Mouse (Mus musculus): ENCODE measurements around the gene Psmd9. TPM values are rescaled to one million over a fixed set of nuclear protein-coding genes. Genes with fewer than 3 reads are reported as not detected.
"Not testable (repeated sequence)": the region's sequence is repeated elsewhere in the genome, so short reads cannot be mapped to it uniquely, and the experiment has no call there.

Psmd9 gene
- polyA plus RNA-seq, 1 experiment from 2014 or later = 67.6 TPM

DNA sequence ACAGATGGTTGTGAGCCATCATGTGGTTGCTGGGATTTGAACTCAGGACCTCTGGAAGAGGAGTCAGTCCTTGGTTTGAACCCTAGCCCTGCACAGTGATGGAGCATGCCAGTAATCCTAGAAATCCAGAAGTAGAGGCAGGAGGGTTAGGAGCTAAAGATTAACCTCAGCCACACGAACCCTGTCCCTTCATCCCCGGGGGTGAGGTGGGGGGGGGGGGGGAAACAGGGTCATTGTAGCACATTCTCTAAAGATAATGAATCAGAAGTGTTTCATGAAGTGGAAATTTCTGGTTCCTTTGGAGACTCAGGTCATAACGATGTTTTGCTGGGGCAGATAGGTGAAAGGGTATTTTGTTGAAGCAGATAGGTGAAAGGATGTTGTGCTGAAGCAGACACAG is 21.7 kb downstream of the Psmd9 start:
- Histone ChIP-seq H3K4me1 (no peaks in the 10 kb centered on the region), H3K4me2 (no peak overlapping the region), H3K9ac (no peak overlapping the region), H3K9me3 (no peaks in the 10 kb centered on the region), H3K4me3 (replicated peaks) (no peak overlapping the region), H3K36me3 (no peaks in the 10 kb centered on the region), H3K27ac (no peak overlapping the region), H3K27me3 (replicated peaks) (no peaks in the 10 kb centered on the region)
- WGBS = 71% methylated on average over 3 of the region's 3 CpGs
- ATAC-seq (ENCODE audit: insufficient read depth, low FRiP score, low read depth) = no peak

- Histone ChIP-seq H3K27ac (no peak overlapping the region), H3K4me1 (no peaks in the 10 kb centered on the region), H3K9ac (no peak overlapping the region), H3K27me3 (replicated peaks) (no peaks in the 10 kb centered on the region), H3K9me3 (no peaks in the 10 kb centered on the region), H3K36me3 (no peaks in the 10 kb centered on the region), H3K4me3 (replicated peaks) (no peak overlapping the region), H3K4me2 (no peak overlapping the region)
- WGBS = 66% methylated on average over 6 of the region's 6 CpGs
- ATAC-seq (ENCODE audit: insufficient read depth, low FRiP score, low read depth) = no peak
Observed at GRCm38 (mm10) chr5:123191427-123191826, 22.2 kb downstream of the Psmd9 start.

GRCm38 (mm10) chr5:123192606-123193150 is 23.5 kb downstream of the Psmd9 start:
- Histone ChIP-seq H3K9me3 (no peaks in the 10 kb centered on the region), H3K4me2 (no peak overlapping the region), H3K27ac (no peak overlapping the region), H3K4me1 (no peaks in the 10 kb centered on the region), H3K9ac (no peak overlapping the region), H3K4me3 (replicated peaks) (no peak overlapping the region), H3K36me3 (no peaks in the 10 kb centered on the region), H3K27me3 (replicated peaks) (no peaks in the 10 kb centered on the region)
- WGBS = 57% methylated on average over 9 of the region's 9 CpGs
- ATAC-seq (ENCODE audit: insufficient read depth, low FRiP score, low read depth) = no peak

DNA sequence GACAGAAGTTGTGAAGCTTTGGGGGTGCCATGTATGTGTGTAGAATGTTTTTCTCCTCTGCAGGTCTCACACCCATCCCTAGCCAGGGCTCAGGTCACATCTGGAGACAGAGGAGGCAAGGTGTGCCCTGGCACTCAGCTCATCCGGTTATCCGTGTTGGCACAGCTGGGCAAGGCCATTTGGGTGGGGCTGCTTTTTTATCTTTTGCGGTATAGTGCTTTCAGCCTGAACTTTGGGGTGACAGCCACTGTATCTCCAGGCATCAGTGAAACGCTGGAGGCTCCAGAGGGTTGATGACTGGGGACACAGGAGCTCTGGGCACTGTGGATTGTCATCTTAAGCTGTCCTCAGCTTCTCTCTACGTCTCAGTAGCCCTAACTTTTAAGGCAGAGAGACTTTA is 24.2 kb downstream of the Psmd9 start:
- peak; percentile 85 for ATAC-seq (ENCODE audit: insufficient read depth, low FRiP score, low read depth)
- Histone ChIP-seq H3K4me3 (replicated peaks) (no peak overlapping the region), H3K27ac (no peak overlapping the region), H3K27me3 (replicated peaks) (no peaks in the 10 kb centered on the region), H3K4me1 (no peaks in the 10 kb centered on the region), H3K9ac (no peak overlapping the region), H3K9me3 (no peaks in the 10 kb centered on the region), H3K4me2 (no peak overlapping the region), H3K36me3 (no peaks in the 10 kb centered on the region)
- WGBS = 68% methylated on average over 5 of the region's 5 CpGs

GRCm38 (mm10) chr5:123194856-123195255 is 25.6 kb downstream of the Psmd9 start:
- no peak overlapping the region for H3K9ac ChIP-seq
- no peaks in the 10 kb centered on the region for H3K27me3 ChIP-seq (replicated peaks)
- no peaks in the 10 kb centered on the region for H3K4me1 ChIP-seq
- no peak overlapping the region for H3K4me3 ChIP-seq (replicated peaks)
- ATAC-seq (ENCODE audit: insufficient read depth, low FRiP score, low read depth) = no peak
- no peaks in the 10 kb centered on the region for H3K9me3 ChIP-seq
- H3K4me2 ChIP-seq = no peak overlapping the region
- no peak overlapping the region for H3K27ac ChIP-seq
- 82% methylated on average over 6 of the region's 6 CpGs for WGBS
- H3K36me3 ChIP-seq = no peaks in the 10 kb centered on the region

GRCm38 (mm10) chr5:123195500-123196000 is 26.3 kb downstream of the Psmd9 start:
- no peak overlapping the region for H3K4me2 ChIP-seq
- H3K36me3 ChIP-seq = no peaks in the 10 kb centered on the region
- WGBS = 85% methylated on average over 16 of the region's 16 CpGs
- no peaks in the 10 kb centered on the region for H3K27me3 ChIP-seq (replicated peaks)
- H3K27ac ChIP-seq = no peak overlapping the region
- H3K4me1 ChIP-seq = no peaks in the 10 kb centered on the region
- no peak for ATAC-seq (ENCODE audit: insufficient read depth, low FRiP score, low read depth)
- no peak overlapping the region for H3K4me3 ChIP-seq (replicated peaks)
- H3K9me3 ChIP-seq = no peaks in the 10 kb centered on the region
- no peak overlapping the region for H3K9ac ChIP-seq

- H3K9me3 ChIP-seq = no peaks in the 10 kb centered on the region
- H3K4me1 ChIP-seq = no peaks in the 10 kb centered on the region
- H3K9ac ChIP-seq = no peak overlapping the region
- H3K27me3 ChIP-seq (replicated peaks) = no peaks in the 10 kb centered on the region
- ATAC-seq (ENCODE audit: insufficient read depth, low FRiP score, low read depth) = no peak; the same call in 1 of the 2 replicates
- 60% methylated on average over 4 of the region's 4 CpGs for WGBS
- no peak overlapping the region for H3K4me2 ChIP-seq
- H3K4me3 ChIP-seq (replicated peaks) = no peak overlapping the region
- H3K27ac ChIP-seq = no peak overlapping the region
- H3K36me3 ChIP-seq = no peaks in the 10 kb centered on the region
Observed at GRCm38 (mm10) chr5:123196746-123197145, 27.5 kb downstream of the Psmd9 start.

- 80% methylated on average over 4 of the region's 4 CpGs for WGBS
- Histone ChIP-seq H3K9ac (no peak overlapping the region), H3K36me3 (no peaks in the 10 kb centered on the region), H3K27ac (no peak overlapping the region), H3K27me3 (replicated peaks) (no peaks in the 10 kb centered on the region), H3K4me3 (replicated peaks) (no peak overlapping the region), H3K4me2 (no peak overlapping the region), H3K4me1 (no peaks in the 10 kb centered on the region), H3K9me3 (no peaks in the 10 kb centered on the region)
- ATAC-seq (ENCODE audit: insufficient read depth, low FRiP score, low read depth) = no peak
Observed at GRCm38 (mm10) chr5:123198523-123198922, 29.3 kb downstream of the Psmd9 start.

DNA sequence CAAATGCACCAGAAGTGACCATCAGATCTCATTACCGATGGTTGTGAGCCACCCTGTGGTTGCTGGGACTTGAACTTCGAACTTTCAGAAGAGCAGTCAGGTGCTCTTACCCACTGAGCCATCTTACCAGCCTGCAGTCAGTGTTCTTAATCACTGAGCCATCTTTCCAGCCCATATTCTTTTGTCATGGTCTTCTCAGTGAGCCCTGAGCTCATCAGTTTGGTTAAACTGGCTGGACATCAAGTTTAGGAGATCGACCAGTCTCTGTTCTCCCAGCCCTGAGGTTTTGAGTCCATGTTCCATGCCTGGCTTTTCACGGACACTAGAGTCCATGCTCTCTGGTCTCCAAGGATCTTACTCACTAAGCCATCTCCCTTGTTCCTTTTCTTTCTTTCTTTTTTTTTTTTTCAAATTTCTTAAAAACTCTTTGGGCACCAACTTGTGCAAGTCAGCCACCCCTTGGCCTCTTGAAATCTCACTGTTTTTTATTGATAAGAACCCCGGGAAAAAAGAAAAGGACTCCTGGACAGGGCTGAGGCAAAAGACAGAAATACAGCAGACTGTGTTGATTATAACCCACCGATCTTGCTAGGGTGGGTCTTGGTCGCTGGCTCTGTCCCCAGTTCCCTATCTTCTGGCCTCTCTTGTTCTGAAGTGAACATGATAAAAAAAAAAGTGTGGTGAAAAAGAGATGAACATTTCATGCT is 31.8 kb downstream of the Psmd9 start:
- H3K4me2 ChIP-seq; H3K4me1 ChIP-seq; H3K36me3 ChIP-seq; H3K9me3 ChIP-seq; H3K27ac ChIP-seq; H3K4me3 ChIP-seq (replicated peaks); ATAC-seq (ENCODE audit: insufficient read depth, low FRiP score, low read depth); H3K27me3 ChIP-seq (replicated peaks); H3K9ac ChIP-seq: not testable (repeated sequence)
- WGBS = 89% methylated on average over 6 of the region's 7 CpGs

DNA sequence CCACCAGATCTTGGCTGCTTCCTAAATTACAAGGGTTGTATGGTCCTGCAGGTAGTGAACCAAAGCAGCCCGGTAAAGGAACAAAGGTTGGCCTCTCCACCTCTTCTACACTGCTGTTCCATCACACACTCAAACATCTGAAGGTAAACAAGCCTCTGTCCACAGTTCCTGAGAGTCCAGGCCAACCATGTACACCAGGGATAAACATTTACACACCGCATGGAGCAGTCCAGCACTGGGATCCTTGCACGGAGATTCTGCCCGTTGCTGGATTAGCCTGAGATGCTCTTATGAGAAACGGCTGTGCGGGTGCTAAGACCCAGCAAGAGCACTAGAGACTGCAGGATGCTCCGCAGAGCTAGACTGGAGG is 32.3 kb downstream of the Psmd9 start:
- WGBS = 59% methylated on average over 7 of the region's 7 CpGs
- H3K4me1 ChIP-seq = no peaks in the 10 kb centered on the region
- H3K4me3 ChIP-seq (replicated peaks) = no peak overlapping the region
- no peak; the same call in 1 of the 2 replicates for ATAC-seq (ENCODE audit: insufficient read depth, low FRiP score, low read depth)
- no peaks in the 10 kb centered on the region for H3K9me3 ChIP-seq
- no peaks in the 10 kb centered on the region for H3K36me3 ChIP-seq
- H3K27me3 ChIP-seq (replicated peaks) = no peaks in the 10 kb centered on the region
- H3K9ac ChIP-seq = no peak overlapping the region
- H3K27ac ChIP-seq = no peak overlapping the region
- no peak overlapping the region for H3K4me2 ChIP-seq

GRCm38 (mm10) chr5:123201987-123202386 is 32.8 kb downstream of the Psmd9 start:
- Histone ChIP-seq H3K27ac (no peak overlapping the region), H3K9me3 (no peaks in the 10 kb centered on the region), H3K4me1 (no peaks in the 10 kb centered on the region), H3K36me3 (no peaks in the 10 kb centered on the region), H3K27me3 (replicated peaks) (no peaks in the 10 kb centered on the region), H3K4me2 (no peak overlapping the region), H3K9ac (no peak overlapping the region), H3K4me3 (replicated peaks) (no peak overlapping the region)
- no peak for ATAC-seq (ENCODE audit: insufficient read depth, low FRiP score, low read depth)
- WGBS = 83% methylated on average over 5 of the region's 5 CpGs

GRCm38 (mm10) chr5:123202771-123203170 is 33.6 kb downstream of the Psmd9 start:
- H3K27me3 ChIP-seq (replicated peaks); ATAC-seq (ENCODE audit: insufficient read depth, low FRiP score, low read depth); H3K4me2 ChIP-seq; H3K4me1 ChIP-seq; H3K4me3 ChIP-seq (replicated peaks); H3K36me3 ChIP-seq; H3K9ac ChIP-seq; H3K27ac ChIP-seq; H3K9me3 ChIP-seq: not testable (repeated sequence)
- 38% methylated on average over 4 of the region's 4 CpGs for WGBS
